Mouse (Mus musculus) 416B (cell line): ENCODE results near the gene AI661453.
"Not testable (repeated sequence)": the region's sequence is repeated elsewhere in the genome, so short reads cannot be mapped to it uniquely, and the experiment has no call there.

ENCODE experiments used
- DNase-seq: peaks from one replicate; pipeline ENCODE4 v3.0.0; 2011; ENCODE audit warnings: low read depth

Gene AI661453

DNA sequence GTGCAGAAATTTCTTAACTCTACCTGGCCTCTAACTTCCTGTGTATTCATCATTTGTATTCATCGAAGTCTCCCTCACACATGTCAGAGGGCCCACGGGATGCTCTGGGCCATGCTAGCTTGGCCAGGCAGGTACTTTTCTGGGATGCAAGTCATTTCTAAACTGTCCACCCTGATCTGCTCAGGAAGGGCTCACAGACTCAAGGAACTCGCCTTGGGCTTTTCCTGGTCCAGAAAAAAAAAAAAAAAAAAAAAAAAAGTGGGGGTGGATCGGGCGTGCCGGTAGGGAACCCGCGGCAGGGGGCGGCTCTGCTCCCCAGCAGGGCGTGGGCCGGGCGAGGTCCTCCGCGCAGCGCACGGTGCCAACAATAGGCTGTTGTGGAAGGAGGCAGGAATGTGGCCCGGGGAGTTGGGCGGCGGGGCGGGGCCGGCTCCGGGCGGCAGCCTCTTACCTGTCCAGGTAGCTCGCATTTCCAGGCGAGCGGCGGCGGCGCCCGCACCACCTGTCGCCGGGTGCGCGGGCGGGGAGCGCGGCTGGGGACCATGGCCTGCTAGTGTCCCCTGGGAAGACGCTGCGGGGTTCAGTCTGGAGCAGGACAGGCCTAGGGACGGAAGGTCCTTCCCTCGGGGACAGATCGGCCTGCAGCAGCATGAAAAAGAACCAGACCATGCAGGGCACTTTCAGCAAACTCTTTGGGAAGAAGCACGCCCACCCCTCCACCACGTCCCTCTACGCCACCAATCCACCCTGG is at the start of gene AI661453:
Gene AI661453, plus strand, starts transcription at position 460 of the 751 bp plus-strand sequence.
- DNase-seq = no peak

DNA sequence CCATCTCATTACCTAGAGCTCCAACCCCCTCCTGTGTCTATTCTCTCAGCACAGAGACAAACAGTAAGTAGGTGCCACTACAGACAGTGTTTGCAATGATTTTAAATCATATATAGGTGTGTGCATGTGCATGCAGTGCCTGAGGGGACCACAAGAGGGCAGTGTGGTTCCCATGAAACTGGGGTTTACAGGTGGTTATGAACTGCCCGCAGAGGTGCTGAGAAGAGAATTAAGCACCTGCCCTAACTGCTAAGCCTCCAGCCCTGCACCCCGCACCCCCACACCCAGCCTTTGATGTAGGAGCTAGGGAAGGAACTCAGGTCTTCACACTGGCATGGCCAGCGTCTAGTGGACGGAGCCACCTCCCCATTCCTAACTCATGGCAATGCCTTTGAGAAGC is 49.8 kb upstream of the AI661453 start:
- peak; percentile 55 for DNase-seq

GRCm38 (mm10) chr17:47394223-47394869 is 42.1 kb upstream of the AI661453 start:
- peak; percentile 86 for DNase-seq

- DNase-seq = peak; percentile 93
These were observed 41.0 kb upstream of the AI661453 start for GRCm38 (mm10) chr17:47395376-47395913.

DNA sequence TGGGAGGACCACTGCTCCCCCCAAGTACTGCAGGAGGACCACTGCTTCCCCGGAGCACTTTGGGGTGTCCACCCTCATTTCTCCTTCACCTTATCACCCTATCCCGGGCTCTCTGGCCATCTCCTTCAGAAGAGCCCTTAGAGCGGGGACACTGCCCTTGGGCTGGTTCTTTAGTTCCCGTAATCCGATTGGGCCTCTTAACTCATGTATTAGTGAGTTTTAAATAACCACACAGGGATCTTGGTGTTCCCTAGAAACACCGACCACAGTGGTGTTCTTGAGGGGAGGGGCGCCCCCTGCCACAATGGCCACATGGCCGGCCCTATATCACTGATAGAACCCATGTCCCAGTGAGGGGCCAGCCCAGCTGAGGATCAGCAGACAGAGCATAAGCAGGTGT is 37.3 kb upstream of the AI661453 start:
- DNase-seq = no peak

DNA sequence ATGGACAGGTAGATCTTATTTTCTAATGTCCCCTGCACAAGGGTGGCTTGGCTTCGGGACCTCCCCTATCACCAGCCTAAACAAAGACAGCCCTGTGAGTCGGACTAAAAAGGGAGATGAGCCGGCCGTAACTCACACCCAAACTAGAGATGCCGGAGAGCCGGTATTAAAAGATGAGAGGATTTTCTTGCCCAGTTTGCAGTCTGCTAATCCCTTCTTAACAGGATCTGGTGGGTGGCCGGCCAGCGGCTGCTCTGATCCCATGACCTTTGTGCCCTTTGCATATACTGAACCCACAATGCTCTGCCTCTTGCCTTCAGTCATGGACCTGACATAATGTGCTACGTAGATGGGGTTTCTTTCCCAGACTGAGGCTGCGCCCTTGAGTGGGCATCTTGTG is 36.0 kb upstream of the AI661453 start, which contains the start of gene Guca1a:
Gene Guca1a, minus strand, starts transcription at position 134 of the 400 bp plus-strand sequence.
- no peak for DNase-seq

DNA sequence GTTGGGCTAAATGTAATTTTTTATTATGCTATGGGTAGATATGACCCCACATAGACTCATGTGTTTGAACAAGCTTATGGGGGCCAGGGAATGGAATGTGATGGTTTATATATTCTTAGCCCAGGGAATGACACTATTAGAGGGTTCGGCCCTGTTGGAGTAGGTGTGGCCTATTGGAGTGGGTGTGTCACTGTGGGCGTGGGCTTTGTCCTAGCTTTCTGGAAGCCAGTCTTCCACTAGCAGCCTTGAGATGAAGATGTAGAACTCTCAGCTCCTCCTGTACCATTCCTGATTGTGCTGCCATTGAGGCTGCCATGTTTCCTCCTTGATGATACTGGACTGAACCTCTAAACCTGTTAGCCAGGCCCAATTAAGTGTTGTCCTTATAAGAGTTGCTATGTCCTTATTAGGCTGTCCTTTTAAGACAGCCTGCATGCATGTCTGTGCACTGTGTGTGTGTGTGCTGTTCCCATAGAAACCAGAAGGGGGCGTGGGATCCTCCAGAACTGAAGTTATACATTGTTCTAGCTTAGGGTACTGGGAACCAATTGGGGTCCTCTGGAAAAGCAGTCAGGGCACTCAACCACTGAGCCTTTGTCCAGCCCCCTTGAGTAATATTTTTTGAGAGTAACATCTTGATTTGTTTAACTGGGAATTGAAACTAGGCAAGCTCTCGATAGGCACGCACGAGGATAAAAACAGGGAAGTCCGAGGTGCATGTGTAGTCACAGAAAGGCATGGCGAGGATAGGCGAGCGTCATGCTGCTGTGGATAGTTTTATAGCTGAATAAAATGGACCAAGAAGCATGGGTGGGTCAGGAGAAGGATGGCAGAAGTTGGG is 28.5 kb upstream of the AI661453 start:
- peak; percentile 31 for DNase-seq

DNA sequence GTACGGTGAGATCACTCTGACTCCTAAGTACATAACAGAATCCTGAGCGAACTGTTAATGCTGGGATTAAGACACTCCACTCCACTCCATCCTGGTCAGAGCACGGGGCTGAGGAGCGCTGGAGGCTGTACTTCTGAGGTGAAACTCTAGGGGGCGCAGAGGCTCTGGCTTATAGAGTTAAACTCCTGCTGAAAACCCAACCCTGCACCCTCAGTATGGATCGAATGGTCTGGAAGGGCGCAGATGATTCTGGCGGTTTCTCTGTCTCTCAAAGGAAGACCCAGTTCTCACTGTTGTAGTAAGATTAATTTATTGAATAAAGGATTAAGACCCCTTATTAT is 27.9 kb upstream of the AI661453 start:
- peak; percentile 61 for DNase-seq

GRCm38 (mm10) chr17:47409897-47410861 is 26.2 kb upstream of the AI661453 start:
- DNase-seq = not testable (repeated sequence)

- DNase-seq = no peak
These were observed 16.2 kb upstream of the AI661453 start for GRCm38 (mm10) chr17:47420195-47420594.

- DNase-seq = no peak
These were observed 14.8 kb upstream of the AI661453 start for GRCm38 (mm10) chr17:47421566-47421965.

DNA sequence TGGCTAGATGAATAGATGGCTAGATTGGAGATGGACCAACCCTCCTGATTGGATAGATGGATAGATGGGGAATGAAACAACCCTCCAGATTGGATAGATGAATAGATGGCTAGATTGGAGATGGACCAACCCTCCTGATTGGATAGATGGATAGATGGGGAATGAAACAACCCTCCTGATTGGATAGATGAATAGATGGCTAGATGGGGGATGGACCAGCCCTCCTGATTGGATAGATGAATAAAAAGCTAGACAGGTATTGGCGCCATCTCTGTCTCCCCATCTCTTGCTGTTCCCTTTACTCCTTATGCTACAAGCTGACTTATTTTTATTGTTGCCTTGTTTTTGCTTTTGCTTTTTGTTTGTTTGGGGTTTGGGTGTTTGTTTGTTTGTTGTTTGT is 13.8 kb upstream of the AI661453 start:
- DNase-seq = not testable (repeated sequence)

- DNase-seq = no peak
These were observed 12.2 kb upstream of the AI661453 start for GRCm38 (mm10) chr17:47424186-47424585.

DNA sequence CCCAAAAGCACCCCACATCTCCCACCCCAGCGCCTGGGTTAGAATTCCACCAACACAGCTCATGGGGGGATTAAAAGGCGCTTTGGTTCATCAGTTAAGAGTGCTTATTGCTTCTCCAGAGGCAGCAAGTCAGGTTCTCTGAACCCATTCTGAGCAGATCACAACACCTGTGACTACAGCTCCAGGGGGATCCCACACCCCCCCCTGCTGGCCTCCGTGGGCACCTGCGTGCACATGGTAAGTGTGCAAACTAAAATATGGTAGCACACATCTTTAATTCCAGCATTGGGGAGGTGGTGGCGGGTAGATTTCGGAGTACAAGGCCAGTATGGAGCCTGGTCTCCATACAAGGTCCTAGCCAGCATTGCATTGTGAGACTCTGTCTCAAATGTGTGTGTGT is 9.1 kb upstream of the AI661453 start:
- DNase-seq = peak; percentile 32

GRCm38 (mm10) chr17:47428831-47429304 is 7.5 kb upstream of the AI661453 start:
- peak; percentile 71 for DNase-seq

- DNase-seq = peak; percentile 64
These were observed 5.6 kb upstream of the AI661453 start for GRCm38 (mm10) chr17:47430815-47431214.

GRCm38 (mm10) chr17:47436907-47437547 is 612 bp downstream of the AI661453 start, which contains the start of gene 1700001C19Rik:
1700001C19Rik (minus strand) TSS chr17:47437376.
- no peak for DNase-seq

- no peak for DNase-seq
These were observed 2.2 kb downstream of the AI661453 start for GRCm38 (mm10) chr17:47438611-47439010.

GRCm38 (mm10) chr17:47439396-47440028 is 3.1 kb downstream of the AI661453 start:
- DNase-seq = peak; percentile 88

- no peak for DNase-seq
These were observed 4.0 kb downstream of the AI661453 start for GRCm38 (mm10) chr17:47440359-47440890.
